Mouse (Mus musculus) ES-E14 (cell line): ENCODE results near the gene Gpat3. TPM values are rescaled to one million over a fixed set of nuclear protein-coding genes. Genes with fewer than 3 reads are reported as not detected.
A peak's percentile ranks its signal among the peaks of the same experiment; 100 is the strongest.

Experiments used
- DNase-seq: peaks from one replicate; pipeline ENCODE4 v3.0.0-alpha.2; 2013; ENCODE audit warnings: low read depth, low spot score
- H3K27ac ChIP-seq: 2 replicates; pipeline ENCODE4 v1.5.1; 2012; ENCODE audit warnings: low read depth, mild to moderate bottlenecking, low read length, moderate library complexity, mixed read lengths; ENCODE audit not compliant: poor library complexity, insufficient read depth, severe bottlenecking
- H3K36me3 ChIP-seq: 2 replicates; pipeline ENCODE4 v1.6.1; 2012; ENCODE audit warnings: mild to moderate bottlenecking, low read length, moderate library complexity, mixed read lengths; ENCODE audit not compliant: control insufficient read depth, poor library complexity, insufficient read depth, severe bottlenecking
- H3K4me1 ChIP-seq, 2 experiments: fragments of 150-350 bp in 1 of 2; sonication (generic) in 1 of 2; 2 replicates each; pipeline ENCODE4 v1.6.1; 2012; ENCODE audit warnings: low read length in 2 of 2, mild to moderate bottlenecking in 1 of 2, mixed read lengths in 1 of 2; ENCODE audit not compliant: control insufficient read depth in 2 of 2, insufficient read depth in 2 of 2, poor library complexity in 1 of 2
- H3K4me3 ChIP-seq, 2 experiments: fragments of 150-350 bp in 1 of 2; sonication (generic) in 1 of 2; 2 replicates each; pipeline ENCODE4 v1.5.1; 2012; ENCODE audit warnings: low read length in 2 of 2, low read depth in 1 of 2, mild to moderate bottlenecking in 1 of 2, mixed read lengths in 1 of 2; ENCODE audit not compliant: insufficient read depth in 1 of 2, poor library complexity in 1 of 2, severe bottlenecking in 1 of 2
- H3K9ac ChIP-seq: 2 replicates; pipeline ENCODE4 v1.6.1; 2012; ENCODE audit warnings: low read depth, mild to moderate bottlenecking, low read length, mixed read lengths; ENCODE audit not compliant: poor library complexity, insufficient read depth, severe bottlenecking
- H3K9me3 ChIP-seq: fragments of 150-350 bp; sonication (generic); 2 replicates; pipeline ENCODE4 v1.6.1; 2012; ENCODE audit warnings: low read depth, mild to moderate bottlenecking, low read length; ENCODE audit not compliant: control insufficient read depth, insufficient read depth
- CHD2 ChIP-seq: IDR thresholded peaks from 2 replicates; pipeline ENCODE4 v1.6.1; 2014; ENCODE audit warnings: mild to moderate bottlenecking, low read depth, low read length, inconsistent platforms
- HCFC1 ChIP-seq: IDR thresholded peaks from 2 replicates; pipeline ENCODE4 v1.6.1; 2012; ENCODE audit warnings: low read length, inconsistent platforms, borderline replicate concordance; ENCODE audit not compliant: insufficient read depth
- MAFK ChIP-seq: IDR thresholded peaks from 2 replicates; pipeline ENCODE4 v1.6.1; 2014; ENCODE audit warnings: mild to moderate bottlenecking, low read depth, low read length, inconsistent platforms; ENCODE audit not compliant: insufficient read depth
- ZC3H11A ChIP-seq: IDR thresholded peaks from 2 replicates; pipeline ENCODE4 v1.6.1; 2012; ENCODE audit warnings: low read depth, mild to moderate bottlenecking, inconsistent platforms, low read length, borderline replicate concordance
- ZNF384 ChIP-seq: IDR thresholded peaks from 2 replicates; pipeline ENCODE4 v1.6.1; 2012; ENCODE audit warnings: low read depth, low read length, inconsistent platforms
- in situ Hi-C, 2 experiments: fragments of 600-800 bp; cut with MboI; formaldehyde crosslinking; loops; one replicate each; pipeline ENCODE4 v1.15.1; 2025; ENCODE audit warnings: low sequenced_read_pairs in 2 of 2, inconsistent platforms in 1 of 2; ENCODE audit not compliant: unreplicated experiment in 2 of 2
- total RNA-seq: library from RNA; depleted of rRNA; stranded (reverse); fragments of 300-350 nt; gene quantifications from 2 replicates; pipeline ENCODE4 v1.2.3, GENCODE M21; 2012

Gene Gpat3
- total RNA-seq, 1 experiment = 9.3 TPM

DNA sequence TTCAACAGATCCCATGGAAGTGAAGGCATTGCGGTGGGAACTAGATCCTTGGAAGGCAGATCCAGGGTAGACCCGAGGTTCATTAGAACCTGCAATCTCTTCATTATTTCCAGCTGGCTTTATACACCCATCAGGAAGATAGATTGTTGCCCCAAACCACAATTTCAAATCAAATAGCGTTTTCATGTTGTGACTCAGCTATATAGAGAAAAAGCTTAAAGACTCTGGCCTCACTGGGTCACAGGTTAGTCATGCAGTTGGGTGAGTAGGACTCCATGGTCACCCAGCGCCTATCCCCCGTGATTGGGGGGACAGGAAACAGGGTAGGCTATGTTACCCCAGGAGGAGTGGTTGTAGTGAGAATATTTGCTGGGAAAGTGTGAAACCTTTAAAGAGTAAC, 69.9 kb downstream of the Gpat3 start:
- H3K4me3 ChIP-seq = no peak overlapping the region
- TF ChIP-seq ZNF384 (no peak), CHD2 (no peak), MAFK (no peak), ZC3H11A (no peak), HCFC1 (no peak)
- DNase-seq = no peak
- H3K4me1 ChIP-seq = peaks cover 3% of the 10 kb centered on the region in 2 experiments; a peak in 2 of 4 replicates
- H3K9ac ChIP-seq = no peak overlapping the region
- no peak overlapping the region for H3K27ac ChIP-seq
- no peaks in the 10 kb centered on the region for H3K36me3 ChIP-seq
- in situ Hi-C loops = loop anchor here in 1 of 2 experiments (10.0 kb wide), 1 partner anchor 91 kb away; the partner anchor contains the start of gene Abraxas1
- no peaks in the 10 kb centered on the region for H3K9me3 ChIP-seq

DNA sequence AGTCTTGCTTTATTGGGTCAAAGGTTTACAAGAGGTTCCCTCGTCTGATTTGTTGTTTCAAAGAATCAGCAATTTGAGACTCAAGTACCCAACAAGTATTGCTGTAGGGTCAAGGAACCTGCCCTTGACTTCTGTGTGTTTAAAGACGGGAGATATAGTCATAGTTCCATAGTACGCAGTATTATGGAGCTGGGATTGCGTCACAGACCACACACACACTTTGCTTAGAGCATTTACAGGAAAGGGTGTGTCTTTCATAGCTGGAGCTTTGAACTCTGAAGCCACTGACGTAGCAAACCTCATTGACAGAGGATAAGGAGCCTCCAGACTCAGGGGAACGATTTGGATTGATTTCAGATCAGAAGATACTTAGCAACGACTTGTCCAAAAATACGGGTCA, 70.9 kb downstream of the Gpat3 start:
- Histone ChIP-seq H3K9ac (no peak overlapping the region), H3K27ac (no peak overlapping the region), H3K36me3 (no peaks in the 10 kb centered on the region), H3K9me3 (no peaks in the 10 kb centered on the region), H3K4me3 (no peak overlapping the region), H3K4me1 (peaks cover 3% of the 10 kb centered on the region in 2 experiments; a peak in 2 of 4 replicates)
- in situ Hi-C loops = loop anchor here in 1 of 2 experiments (10.0 kb wide), 1 partner anchor 92 kb away; the partner anchor contains the start of gene Abraxas1
- no peak for TF ChIP-seq MAFK
- DNase-seq = no peak

DNA sequence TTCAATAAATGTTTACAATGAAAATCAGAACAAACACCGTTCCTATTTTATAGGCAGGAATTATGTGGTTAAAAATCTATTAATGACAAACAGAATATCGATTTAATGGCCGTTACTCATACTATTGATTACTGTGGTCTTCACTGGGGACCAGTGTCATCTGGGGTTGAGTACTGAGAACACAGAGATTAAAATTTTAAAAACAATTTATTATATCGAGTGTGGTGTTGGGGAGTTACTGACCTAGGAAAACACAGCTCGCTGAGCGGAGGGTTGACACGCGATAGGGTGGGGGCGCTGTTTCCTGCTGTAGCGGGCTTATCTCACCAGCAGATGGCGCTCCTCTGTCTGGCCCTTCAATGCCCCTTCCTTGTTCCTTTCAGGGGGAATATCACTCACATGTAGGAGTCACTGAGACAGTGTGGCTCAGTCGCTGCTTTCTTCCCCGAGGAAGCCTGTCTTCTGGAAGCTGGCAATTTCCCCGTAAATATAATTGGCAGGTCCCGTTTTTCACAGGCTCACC, 71.8 kb downstream of the Gpat3 start:
- in situ Hi-C loops = loop anchor here in 1 of 2 experiments (10.0 kb wide), 1 partner anchor 93 kb away; the partner anchor contains the start of gene Abraxas1
- Histone ChIP-seq H3K36me3 (no peaks in the 10 kb centered on the region), H3K9ac (no peak overlapping the region), H3K9me3 (no peaks in the 10 kb centered on the region), H3K27ac (no peak overlapping the region), H3K4me1 (peaks cover 3% of the 10 kb centered on the region in 2 experiments; a peak in 2 of 4 replicates), H3K4me3 (no peak overlapping the region)
- DNase-seq = peak; percentile 52
- no peak for TF ChIP-seq MAFK
- no peak for TF ChIP-seq HCFC1
- TF ChIP-seq CHD2 = no peak
- no peak for TF ChIP-seq ZNF384
- TF ChIP-seq ZC3H11A = 0 out of 2 replicates have a peak, but pooled peaks have one; percentile 13

DNA sequence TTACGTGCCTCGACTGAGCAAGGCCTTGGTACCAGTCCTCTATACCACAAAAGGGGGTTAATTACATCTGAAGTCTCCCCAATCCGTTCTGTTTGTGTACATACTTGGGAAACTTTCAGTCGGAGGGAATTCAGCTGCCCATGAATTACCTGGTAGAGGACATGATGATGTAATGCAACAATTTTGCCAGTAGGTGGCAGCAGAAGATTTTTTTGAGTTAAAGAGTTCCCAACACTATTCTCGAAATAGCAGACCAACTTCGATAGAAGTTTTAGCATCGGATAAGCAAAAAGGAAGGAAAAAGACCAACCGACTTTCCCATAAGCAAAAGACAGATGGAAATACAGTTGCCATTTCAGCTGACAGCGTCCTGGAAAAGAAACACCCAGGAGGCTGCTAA, 73.6 kb downstream of the Gpat3 start:
- Histone ChIP-seq H3K27ac (no peak overlapping the region), H3K36me3 (no peaks in the 10 kb centered on the region), H3K9me3 (no peaks in the 10 kb centered on the region), H3K4me1 (no peaks in the 10 kb centered on the region), H3K9ac (no peak overlapping the region), H3K4me3 (no peak overlapping the region)
- in situ Hi-C loops = loop anchor here in 1 of 2 experiments (10.0 kb wide), 1 partner anchor 94 kb away; the partner anchor contains the start of gene Abraxas1
- DNase-seq = peak; percentile 60
- TF ChIP-seq ZC3H11A (peak; percentile 50; the same call in 1 of the 2 replicates), ZNF384 (no peak)

DNA sequence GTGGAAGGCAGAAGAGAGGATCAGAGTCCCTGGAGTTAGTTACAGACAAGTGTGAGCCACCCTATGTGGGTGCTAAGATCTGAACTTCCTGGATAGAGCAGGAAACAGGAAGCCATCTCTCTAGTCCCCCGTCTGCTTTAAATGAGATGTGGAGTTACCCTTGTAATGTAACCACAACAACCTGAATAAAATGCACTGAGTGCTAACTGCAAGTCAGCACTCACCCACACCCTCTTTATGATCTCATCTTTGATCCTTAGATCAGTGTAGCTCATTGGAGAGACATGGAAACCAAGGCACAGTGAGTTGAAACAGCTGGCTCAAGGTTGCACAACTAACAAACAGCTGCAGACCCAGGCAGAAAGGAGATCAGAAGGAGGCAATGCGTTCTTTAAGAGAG, 84.2 kb downstream of the Gpat3 start:
- in situ Hi-C loops = no loop called here
- TF ChIP-seq HCFC1 (no peak), MAFK (no peak), ZNF384 (no peak), CHD2 (no peak), ZC3H11A (no peak)
- H3K27ac ChIP-seq = no peak overlapping the region
- H3K4me3 ChIP-seq = no peak overlapping the region
- H3K9me3 ChIP-seq = no peaks in the 10 kb centered on the region
- H3K9ac ChIP-seq = no peak overlapping the region
- no peak for DNase-seq
- no peaks in the 10 kb centered on the region for H3K4me1 ChIP-seq
- H3K36me3 ChIP-seq = no peaks in the 10 kb centered on the region
